Mouse (Mus musculus) R1 (cell line): ENCODE data around the gene Bglap2.
"Not testable (repeated sequence)": the region's sequence is repeated elsewhere in the genome, so short reads cannot be mapped to it uniquely, and the experiment has no call there.

ENCODE experiments used
- DNase-seq: peaks from one replicate; pipeline ENCODE4 v3.0.0-alpha.2; 2018; ENCODE audit warnings: low read depth, low spot score

The Bglap2 gene

DNA sequence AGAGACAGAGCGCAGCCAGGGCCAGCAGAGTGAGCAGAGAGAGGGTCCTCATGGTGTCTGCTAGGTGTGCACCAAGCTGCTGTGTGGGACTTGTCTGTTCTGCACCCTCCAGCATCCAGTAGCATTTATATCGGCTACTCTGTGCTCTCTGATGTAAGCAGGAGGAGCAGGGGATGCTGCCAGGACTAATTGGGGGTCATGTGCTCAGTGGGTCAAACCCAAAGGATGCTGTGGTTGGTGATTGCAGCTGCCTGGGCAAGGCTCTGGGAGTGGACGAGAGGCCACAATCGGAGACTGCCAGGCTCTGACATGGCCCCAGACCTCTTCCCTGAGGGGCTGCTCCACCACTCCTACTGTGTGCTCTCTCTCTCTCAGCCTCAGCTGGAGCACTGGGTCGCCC is at the start of gene Bglap2:
TSS of gene Bglap2 (minus strand) at position 101 of the 400 bp plus-strand sequence.
- DNase-seq: not testable (repeated sequence)

DNA sequence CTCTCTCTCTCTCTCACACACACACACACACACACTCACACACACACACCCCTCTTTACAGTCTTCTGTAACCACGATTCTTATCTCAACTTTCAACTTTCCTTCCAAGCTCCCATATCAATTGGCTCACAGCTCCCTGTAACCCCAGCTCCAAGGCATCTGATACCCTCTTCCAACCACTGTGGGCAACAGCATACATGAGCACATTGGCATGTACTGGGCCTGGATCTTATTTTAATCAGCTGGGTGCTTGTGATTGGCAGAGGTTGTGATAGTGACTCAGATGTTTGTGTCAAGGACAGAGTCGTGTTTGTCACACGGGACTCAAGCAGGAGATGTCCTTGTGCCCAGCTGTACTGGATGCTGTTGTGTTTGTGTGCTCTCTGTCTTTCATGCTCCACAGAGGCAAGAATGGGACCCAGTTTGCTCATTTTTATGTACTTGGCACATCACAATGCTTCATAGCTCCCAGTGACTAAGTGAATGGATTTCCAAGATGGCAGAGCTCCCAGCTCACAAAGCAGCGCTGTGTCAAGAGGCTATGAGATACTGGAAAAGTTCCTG is 48.9 kb upstream of the Bglap2 start:
- no peak for DNase-seq

DNA sequence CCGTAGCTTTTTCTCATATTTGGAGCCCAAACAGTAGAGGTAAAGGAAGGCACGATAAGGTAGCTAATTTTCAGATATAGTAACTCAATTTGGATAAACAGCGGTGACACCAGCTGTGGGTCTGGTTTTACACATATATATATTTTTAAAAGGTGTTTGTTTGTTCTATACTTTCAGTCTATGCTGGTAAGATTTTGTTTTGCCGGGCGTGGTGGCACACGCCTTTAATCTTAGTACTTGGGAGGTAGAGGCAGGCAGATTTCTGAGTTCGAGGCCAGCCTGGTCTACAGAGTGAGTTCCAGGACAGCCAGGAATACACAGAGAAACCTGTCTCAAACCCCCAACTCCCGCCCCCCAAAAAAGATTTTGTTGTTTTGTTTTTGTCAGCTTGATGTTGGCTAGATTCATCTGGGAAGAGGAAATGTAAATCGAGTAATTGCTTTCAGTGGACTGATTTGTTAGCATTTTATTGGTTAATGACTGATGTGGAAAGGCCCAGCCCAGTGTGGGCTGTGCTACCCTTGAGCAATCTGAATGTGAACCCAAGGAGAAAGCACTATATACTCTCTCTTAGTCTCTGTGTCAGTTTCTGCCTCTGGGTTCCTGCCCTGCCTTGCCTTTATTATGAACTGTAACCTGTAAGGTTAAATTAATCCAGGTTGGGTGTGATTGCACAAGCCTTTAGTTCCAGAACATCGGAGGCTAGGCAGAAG is 47.4 kb upstream of the Bglap2 start:
- DNase-seq: no peak

DNA sequence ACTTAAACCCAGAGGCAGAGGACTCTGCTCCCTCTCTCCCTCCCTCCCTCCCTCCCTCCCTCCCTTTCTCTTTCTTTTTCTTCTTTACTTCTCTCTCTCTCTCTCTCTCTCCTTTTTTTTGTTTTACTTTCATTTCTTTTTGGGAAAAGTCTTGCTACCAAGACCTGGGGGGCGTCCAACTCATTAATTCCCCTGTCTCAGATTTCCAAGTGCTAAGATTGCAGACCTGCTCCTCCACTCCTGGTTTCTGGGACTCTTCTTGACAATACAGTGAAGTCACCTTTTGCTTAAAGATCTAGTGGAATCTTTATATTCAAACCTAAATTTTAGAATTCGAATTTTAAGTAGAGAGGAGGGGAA is 46.8 kb upstream of the Bglap2 start:
- no peak for DNase-seq

DNA sequence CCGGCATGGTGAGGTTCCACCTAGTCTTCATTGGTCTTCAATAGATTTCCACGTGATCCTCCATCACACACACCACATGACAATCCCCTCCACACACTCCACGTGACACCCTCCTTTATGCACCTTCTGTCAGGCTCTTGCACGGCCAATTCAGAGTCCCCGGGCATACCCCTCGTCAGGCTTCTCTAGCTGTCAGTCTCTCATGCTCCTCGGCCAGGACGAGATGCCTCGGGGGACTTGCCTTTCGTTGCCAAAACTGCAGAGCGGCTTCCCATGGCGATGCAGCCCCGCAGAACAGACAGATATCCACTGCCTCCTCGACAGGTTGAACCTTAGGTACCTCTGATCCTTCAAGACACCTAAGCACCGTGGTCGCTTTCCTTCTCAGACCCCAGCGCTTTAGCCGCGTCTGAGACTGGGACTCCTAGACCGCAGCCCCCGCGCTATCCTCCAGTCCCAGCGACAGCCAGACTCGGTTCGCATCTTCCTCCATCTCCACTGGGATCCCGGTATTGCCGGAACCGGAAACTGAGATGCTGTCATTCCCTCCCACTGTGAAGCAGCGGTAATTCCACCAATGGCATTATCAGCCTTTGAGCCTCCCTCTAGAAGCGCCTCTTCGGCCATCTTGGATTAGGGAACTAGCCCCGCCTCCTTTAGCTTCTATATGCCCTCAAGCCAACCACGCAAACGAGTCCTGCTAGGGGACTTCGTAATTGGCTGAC is 46.3 kb upstream of the Bglap2 start, which contains the start of gene Slc25a44:
TSS of gene Slc25a44 (minus strand) at position 535 of the 725 bp plus-strand sequence.
- peak; percentile 100 for DNase-seq

DNA sequence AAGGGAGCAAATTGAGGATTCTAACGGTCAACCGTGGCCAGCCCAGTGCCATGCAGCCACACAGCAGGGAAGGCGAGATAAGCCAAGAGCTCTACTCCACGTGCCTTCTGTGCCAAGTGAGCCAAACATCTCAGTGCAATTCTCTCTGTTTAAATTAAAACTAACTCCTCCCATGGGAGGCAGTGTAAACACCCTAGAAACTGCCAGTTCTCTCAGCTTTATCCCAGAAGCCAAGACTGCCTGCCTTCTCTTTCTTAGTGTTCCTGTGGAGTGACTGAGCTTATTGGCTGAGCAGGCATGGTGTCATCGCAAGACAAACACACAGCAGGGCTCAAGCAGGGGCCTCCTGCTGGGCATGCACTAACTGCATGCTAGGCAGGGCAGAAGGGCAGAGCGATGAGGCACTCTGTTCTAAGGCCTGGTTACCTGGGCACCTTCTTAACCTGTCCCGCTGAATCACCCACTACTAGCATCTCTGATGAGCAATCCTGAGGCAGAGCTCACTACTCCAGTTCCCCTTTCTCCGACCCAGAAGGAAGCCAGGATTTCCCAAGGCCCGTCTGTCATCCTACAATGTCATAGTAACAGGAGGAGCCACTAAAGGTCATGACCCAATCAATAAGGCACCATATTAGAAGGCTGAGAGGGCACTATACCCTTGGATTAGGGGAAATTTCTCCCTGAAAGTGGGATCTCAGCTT is 43.7 kb upstream of the Bglap2 start:
- DNase-seq: no peak

- DNase-seq: no peak
Observed at GRCm38 (mm10) chr3:88420771-88421170, 42.3 kb upstream of the Bglap2 start.

DNA sequence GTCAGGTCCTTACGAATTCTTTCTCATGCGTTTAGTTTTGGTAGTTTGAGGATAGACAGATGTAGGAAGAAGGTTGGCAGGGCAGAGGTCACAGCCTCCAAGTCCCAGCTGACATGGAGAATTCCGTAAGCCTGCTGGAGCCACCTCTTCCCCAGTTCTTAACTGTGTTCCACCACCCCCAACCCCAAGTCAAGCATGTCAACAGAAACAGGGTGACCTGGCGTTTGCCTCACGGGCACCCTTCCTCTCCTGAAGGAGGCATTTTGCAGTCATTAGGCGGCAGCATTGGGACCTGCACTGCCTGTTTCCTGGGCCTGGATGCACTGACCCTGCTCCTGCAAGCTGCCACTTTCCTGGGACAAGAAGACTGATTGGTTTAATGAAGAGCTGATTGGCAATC is 39.5 kb upstream of the Bglap2 start:
- DNase-seq: no peak

DNA sequence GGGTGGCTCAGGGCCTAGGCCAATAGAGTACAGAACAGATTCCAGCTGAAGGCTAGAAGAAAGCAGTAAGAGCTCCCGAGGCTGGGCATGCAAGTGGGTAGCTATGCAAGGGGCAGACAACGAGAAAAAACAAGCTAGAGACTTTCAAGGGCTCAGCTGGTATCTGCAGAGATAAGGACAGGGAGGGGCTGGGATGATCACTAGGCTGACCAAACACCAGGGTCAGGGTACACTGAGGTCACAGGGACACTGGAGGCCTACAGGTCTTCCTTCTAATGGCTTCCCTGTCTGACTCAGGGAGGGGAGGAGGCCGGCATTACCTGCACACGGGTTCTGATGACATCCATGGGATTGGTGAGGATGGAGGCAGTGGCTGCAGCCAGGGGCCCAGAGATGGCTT is 37.2 kb upstream of the Bglap2 start:
- DNase-seq: no peak

DNA sequence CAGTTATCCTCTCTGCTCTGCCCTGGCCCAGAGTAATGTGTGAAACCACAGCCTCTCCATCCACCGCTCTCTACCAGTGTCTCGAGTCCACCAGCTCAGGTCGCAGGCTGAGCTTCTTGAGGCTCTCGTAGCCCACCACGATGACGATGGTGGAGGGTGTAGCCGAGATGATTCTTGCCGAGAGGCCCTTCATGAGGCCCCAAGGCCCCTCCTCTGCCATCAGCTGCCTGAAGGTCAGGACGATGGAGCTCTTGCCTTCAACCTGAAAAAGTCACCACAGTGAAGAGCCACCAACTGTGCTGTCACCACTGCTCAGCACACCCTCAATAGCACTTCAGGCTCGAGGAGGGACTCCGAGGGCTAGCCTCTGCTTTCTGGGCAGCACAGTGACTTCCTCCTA is 34.1 kb upstream of the Bglap2 start:
- DNase-seq: no peak

GRCm38 (mm10) chr3:88411681-88412080 is 33.2 kb upstream of the Bglap2 start:
- DNase-seq: no peak

GRCm38 (mm10) chr3:88410645-88411031 is 32.1 kb upstream of the Bglap2 start:
- DNase-seq: peak; percentile 86

DNA sequence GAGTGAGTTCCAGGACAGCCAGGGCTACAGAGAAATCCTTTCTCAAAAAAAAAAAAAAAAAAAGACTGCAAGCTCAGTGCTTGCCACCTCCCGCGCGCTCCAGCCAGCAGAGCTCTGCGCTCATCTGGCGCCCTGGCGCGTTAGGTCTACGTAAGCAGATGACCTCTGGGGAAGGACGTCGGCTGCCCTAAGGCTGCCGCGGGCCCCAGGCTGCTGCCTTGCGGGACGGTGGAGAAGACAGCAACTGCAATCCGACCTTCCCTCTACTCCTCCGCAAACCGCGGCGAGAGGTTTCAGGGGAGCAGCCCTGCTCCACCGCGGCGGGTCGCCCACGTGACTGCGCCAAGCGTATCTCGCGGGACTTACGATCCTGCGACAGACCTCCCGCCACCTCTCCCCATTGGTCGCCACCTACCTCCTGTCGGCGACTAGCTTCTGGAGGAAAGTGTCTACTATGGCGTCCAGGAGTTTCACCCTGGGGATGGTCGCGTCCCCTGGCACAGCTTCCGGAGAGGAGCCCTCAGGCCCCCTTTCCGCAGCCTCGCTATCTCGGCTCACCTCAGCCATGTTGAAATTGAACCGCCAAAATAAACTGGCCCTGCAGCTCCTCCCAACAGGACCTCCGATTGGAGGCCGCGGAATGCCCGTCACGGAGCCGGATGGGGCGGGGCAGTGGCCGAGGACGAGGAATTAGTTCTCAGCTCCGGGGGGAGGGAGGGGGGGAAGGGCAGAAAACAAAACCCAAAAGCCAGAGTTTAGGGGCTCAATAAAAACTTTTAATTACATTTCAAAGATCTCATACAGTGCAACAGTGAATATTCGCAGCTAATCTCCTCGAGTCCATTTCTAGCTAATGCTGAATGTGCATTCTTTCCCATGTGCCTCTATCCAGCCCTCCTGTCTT is 31.5 kb upstream of the Bglap2 start, which contains the start of gene Pmf1:
TSS of gene Pmf1 (minus strand) at position 591 of the 904 bp plus-strand sequence.
- DNase-seq: peak; percentile 96

GRCm38 (mm10) chr3:88408953-88409352 is 30.5 kb upstream of the Bglap2 start:
- no peak for DNase-seq

GRCm38 (mm10) chr3:88407529-88407928 is 29.0 kb upstream of the Bglap2 start:
- DNase-seq: no peak

DNA sequence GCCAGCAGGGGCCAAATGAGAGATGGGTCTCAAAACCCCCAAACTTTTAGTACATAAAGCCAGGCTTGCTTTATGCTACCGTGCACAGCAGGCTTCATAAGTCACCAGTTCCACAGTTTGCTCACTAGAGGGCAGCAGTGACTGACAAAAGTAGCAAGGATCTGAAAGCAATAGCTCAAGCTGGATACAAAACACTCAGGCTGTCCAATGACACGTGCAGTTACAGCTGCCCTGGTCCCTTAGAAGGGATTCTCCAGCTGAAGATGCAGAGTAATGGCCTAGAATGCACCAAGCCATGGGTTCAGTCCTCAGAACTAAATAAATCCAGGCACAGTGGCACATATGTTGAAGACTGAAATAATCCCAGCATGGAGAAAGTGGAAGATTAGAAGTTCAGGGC is 28.6 kb upstream of the Bglap2 start:
- peak; percentile 89 for DNase-seq

DNA sequence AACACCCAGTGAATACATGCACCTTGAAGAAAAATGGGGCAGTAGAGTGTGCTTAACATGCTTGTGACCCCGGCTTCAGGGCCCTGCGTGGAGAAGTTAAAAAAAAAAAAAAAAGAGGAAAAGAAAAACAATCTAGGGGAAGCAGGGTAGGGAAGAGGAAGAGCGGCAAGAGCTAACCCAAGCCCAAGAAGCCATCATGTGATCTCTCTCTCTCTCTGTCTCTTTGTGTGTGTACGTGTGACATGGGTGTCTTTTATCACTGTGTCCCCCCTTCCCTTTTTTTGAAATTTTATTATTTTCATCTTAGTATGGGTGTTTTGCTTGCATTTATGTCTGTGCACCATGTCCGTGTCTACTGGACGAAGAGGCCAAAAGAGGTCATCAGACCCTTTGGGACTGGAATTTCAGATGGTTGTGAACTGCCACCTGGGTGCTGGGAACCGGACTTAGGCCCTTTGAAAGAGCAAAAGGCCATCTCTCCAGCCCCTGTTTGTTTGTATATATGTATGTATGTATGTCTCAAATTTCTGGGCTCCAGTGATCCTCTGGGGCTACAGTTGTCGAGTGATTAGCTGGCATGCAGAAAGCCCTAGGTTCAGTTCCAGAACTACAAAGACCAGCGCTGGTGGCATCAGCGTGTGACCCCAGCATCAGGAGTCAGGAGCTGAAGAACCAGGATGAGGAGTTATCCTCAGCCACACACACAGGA is 25.2 kb upstream of the Bglap2 start:
- DNase-seq: no peak

DNA sequence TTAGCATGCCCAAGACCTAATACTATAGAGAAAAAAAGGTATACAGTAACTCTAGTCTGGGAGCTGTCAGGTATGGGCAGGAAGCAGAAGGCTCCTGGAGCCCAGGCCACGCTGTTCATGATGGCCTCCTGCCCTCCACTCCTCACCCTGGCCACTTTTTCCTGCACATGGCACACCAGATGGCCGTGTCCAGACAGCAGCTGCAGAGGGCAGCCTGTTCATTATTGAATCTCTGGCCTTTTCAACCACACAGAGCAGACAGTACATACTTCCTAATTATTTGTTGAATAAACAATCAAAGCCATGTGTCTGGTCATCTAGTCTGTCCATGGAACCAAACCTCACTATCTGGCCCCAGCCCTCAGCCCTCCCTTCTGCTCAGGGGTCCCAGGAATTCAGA is 20.2 kb upstream of the Bglap2 start:
- no peak for DNase-seq

DNA sequence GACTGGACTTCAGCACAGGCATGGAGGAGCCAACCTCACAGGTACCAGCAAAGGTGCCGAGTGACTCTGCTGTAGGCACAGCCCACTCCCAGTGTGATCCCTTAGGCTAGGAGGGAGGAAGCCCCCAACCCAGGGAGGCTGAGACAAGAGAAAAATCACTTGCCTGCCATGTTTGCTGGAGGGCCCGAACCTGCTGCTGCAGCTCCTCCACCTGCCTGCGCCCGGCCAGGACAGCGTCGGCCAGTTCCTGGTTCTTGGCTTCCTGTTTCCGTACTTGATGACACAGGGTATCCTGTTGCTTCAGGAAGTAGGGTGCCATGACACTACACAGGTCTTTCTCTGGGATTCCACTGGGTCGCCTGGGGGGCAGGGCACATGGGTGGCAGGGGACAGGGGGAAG is 17.2 kb upstream of the Bglap2 start:
- DNase-seq: no peak

- no peak for DNase-seq
Observed at GRCm38 (mm10) chr3:88395288-88395687, 16.8 kb upstream of the Bglap2 start.
